Mouse (Mus musculus) lung, postnatal 0 days (tissue): ENCODE measurements around the gene E2f2.
A peak's percentile ranks its signal among the peaks of the same experiment; 100 is the strongest.

Experiments
- CTCF ChIP-seq: IDR thresholded peaks from 2 replicates; pipeline ENCODE4 v1.5.1; 2016; ENCODE audit warnings: antibody characterized with exemption, mild to moderate bottlenecking
- EP300 ChIP-seq: IDR thresholded peaks from 2 replicates; pipeline ENCODE4 v1.6.1; 2016; ENCODE audit warnings: antibody characterized with exemption, mild to moderate bottlenecking, control low read depth

DNA sequence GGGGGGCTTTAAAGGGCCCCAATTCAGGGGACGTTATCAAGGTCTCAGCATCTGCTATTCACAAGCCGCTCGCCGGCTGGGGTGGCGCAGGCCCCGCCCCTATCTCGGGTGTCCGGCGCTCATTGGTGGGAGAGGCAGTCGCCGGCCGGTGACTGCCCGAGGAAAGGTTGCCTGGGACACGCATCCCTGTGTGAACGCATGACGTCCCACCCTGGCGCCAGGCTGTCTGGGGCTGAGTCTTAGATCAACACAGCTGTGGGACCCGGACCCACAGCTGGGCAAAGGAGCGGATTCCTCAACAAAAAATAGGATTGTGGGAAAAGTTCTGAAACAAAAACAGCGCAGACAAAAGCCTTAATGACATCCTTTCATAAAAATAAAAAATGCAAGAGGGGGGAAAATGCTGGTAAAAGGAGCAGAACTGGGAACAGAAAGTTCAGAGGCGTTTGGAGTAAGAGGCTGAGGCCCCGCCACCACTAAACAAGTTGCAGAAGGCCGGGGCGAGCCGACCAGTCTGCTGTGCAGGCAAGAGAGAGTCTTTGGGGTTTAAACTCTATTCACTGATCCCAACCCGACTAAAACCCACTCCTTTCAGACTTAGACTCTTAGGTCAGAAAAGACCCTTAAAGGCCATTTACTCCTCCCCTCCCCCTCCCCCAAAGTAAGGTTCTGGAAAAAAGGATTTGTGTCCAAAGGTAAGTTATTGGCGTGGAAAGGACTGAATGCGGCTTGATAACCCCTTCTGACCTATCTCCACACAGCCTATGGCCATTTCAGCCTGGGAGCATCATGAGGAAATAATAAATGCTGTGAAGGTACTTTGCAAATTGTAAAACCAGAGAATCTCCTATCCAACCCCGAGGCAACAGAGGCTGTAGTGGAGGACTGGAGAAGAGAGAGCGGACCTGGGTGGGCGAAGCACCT lies 31.6 kb upstream of the E2f2 start:
- TF ChIP-seq CTCF (peak; percentile 54), EP300 (peak; percentile 89)
